Mouse (Mus musculus): Measurements from ENCODE around the gene S100a2. TPM values are rescaled to one million over a fixed set of nuclear protein-coding genes. Genes with fewer than 3 reads are reported as not detected.

The S100a2 gene
- total and polyA plus RNA-seq, 3 experiments, result not detected

DNA sequence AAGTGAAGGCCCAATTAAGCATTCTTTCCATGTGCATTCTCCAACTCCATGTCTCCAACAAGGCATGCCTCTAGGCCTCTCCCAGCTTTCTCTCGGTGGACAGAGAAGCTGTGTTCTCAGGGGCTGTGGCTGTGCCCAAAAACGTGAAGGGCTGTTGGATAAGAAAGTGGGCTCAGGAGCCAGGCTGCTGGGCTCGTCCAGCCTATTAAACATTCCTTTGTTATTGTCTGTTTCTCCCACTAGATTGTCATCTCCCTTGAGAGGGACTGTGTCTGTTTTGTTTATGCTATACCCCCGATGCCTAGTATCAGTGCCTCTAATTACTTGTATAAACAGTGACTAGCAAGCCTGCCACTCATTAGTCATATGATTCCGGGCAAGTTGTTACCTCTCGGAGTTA lies 7.7 kb downstream of the S100a2 start:
- Histone ChIP-seq H3K79me2 (ENCODE audit: control insufficient read depth, insufficient read depth, low read length, poor library complexity) (no peaks in the 10 kb centered on the region), H3K27me3 (ENCODE audit: control insufficient read depth in 1 of 2, insufficient read depth in 2 of 2, low read length in 2 of 2) (peaks cover 0 to 1% of the 10 kb centered on the region in 2 experiments; a peak in 1 of 4 replicates)
- no peak for TF ChIP-seq MAFK (IDR thresholded peaks at IDR 0.05; ENCODE audit: borderline replicate concordance, low read depth, low read length)
- no peak for TF ChIP-seq CHD1 (IDR thresholded peaks at IDR 0.05; ENCODE audit: low read depth, low read length)
- no peak for TF ChIP-seq MAX (IDR thresholded peaks at IDR 0.05; ENCODE audit: low read length)
- no peak for TF ChIP-seq ETS1 (IDR thresholded peaks at IDR 0.05; ENCODE audit: low read depth, low read length)
- no peak for TF ChIP-seq GATA1 (IDR thresholded peaks at IDR 0.05; ENCODE audit: low read depth, low read length)
- no peak for TF ChIP-seq POLR2A (IDR thresholded peaks at IDR 0.05; ENCODE audit: control insufficient read depth in 1 of 2, insufficient read depth in 1 of 2, low read depth in 1 of 2, low read length in 2 of 2, poor library complexity in 1 of 2)
- TF ChIP-seq MAZ (IDR thresholded peaks at IDR 0.05; ENCODE audit: low read depth, low read length), result no peak

GRCm38 (mm10) chr3:90598212-90598611 lies 8.2 kb downstream of the S100a2 start:
- Histone ChIP-seq H3K9me3 (replicated peaks; ENCODE audit: insufficient read depth, low read length) (no peaks in the 10 kb centered on the region; the same call in 1 of the 2 replicates), H3K79me2 (ENCODE audit: control insufficient read depth, insufficient read depth, low read length, poor library complexity) (no peaks in the 10 kb centered on the region), H3K9ac (ENCODE audit: control insufficient read depth, low read depth, low read length, poor library complexity, severe bottlenecking) (no peak overlapping the region), H3K27ac (ENCODE audit: control insufficient read depth, low read depth, low read length) (no peak overlapping the region), H3K4me3 (ENCODE audit: control insufficient read depth in 1 of 2, insufficient read depth in 1 of 2, low read depth in 2 of 2, low read length in 2 of 2) (no peak overlapping the region), H3K36me3 (ENCODE audit: control insufficient read depth in 1 of 2, insufficient read depth in 2 of 2, low read length in 2 of 2) (no peaks in the 10 kb centered on the region), H3K4me1 (ENCODE audit: control insufficient read depth in 1 of 2, insufficient read depth in 2 of 2, low read length in 2 of 2) (peaks cover 0 to 3% of the 10 kb centered on the region in 2 experiments; a peak in 2 of 4 replicates), H3K27me3 (ENCODE audit: control insufficient read depth in 1 of 2, insufficient read depth in 2 of 2, low read length in 2 of 2) (peaks cover 0 to 1% of the 10 kb centered on the region in 2 experiments; a peak in 1 of 4 replicates)
- no peak for DNase-seq (ENCODE audit: low read depth, low spot score)
- TF ChIP-seq NELFE (IDR thresholded peaks at IDR 0.05; ENCODE audit: low read depth, low read length), result no peak
- no peak for TF ChIP-seq JUND (IDR thresholded peaks at IDR 0.05; ENCODE audit: low read depth, low read length)
- no peak for TF ChIP-seq MYC (IDR thresholded peaks at IDR 0.05; ENCODE audit: low read depth, low read length)
- no peak for TF ChIP-seq HCFC1 (IDR thresholded peaks at IDR 0.05; ENCODE audit: low read depth, low read length)
- no peak for TF ChIP-seq GABPA (IDR thresholded peaks at IDR 0.05; ENCODE audit: low read depth, low read length)
- TF ChIP-seq RAD21 (IDR thresholded peaks at IDR 0.05; ENCODE audit: low read depth, low read length), result no peak
- TF ChIP-seq USF1 (IDR thresholded peaks at IDR 0.05; ENCODE audit: low read depth, low read length), result peak; percentile 77

More for the DNA sequence above, 7.7 kb downstream of the S100a2 start:
- H3K4me1 ChIP-seq (ENCODE audit: control insufficient read depth in 1 of 2, insufficient read depth in 2 of 2, low read length in 2 of 2), result no peaks in the 10 kb centered on the region
- H3K9ac ChIP-seq (ENCODE audit: control insufficient read depth, low read depth, low read length, poor library complexity, severe bottlenecking), result no peak overlapping the region
- H3K9me3 ChIP-seq (replicated peaks; ENCODE audit: insufficient read depth, low read length), result no peaks in the 10 kb centered on the region; the same call in 1 of the 2 replicates
- H3K27ac ChIP-seq (ENCODE audit: control insufficient read depth, low read depth, low read length), result no peak overlapping the region
- no peaks in the 10 kb centered on the region for H3K36me3 ChIP-seq (ENCODE audit: control insufficient read depth in 1 of 2, insufficient read depth in 2 of 2, low read length in 2 of 2)
- H3K4me3 ChIP-seq (ENCODE audit: control insufficient read depth in 1 of 2, insufficient read depth in 1 of 2, low read depth in 2 of 2, low read length in 2 of 2), result no peak overlapping the region
- DNase-seq (ENCODE audit: low read depth, low spot score), result no peak

DNA sequence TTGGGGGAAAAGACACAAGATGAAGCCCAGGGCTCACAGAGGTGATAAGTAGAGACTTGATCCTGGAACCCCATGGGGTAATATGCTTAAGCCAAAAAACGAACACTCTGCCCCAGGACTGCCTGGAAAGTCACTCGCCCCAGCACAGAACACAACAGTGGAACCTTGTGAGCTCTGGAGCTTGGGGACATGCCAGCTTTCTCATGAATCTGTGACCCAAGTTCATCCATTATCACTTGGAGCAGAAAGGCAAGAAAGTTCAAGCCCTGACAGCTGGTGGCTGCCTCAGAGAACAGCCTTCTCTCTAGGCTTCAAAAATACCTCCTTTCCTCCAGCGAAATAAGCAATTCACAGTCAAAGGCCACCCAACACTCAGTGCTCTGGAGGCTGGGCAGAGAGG lies 9.4 kb downstream of the S100a2 start:
- peaks cover 0 to 12% of the 10 kb centered on the region in 2 experiments; a peak in 2 of 4 replicates for H3K4me1 ChIP-seq (ENCODE audit: control insufficient read depth in 1 of 2, insufficient read depth in 2 of 2, low read length in 2 of 2)
- no peak for DNase-seq (ENCODE audit: low read depth, low spot score)
- peaks cover 0 to 1% of the 10 kb centered on the region in 2 experiments; a peak in 1 of 4 replicates for H3K27me3 ChIP-seq (ENCODE audit: control insufficient read depth in 1 of 2, insufficient read depth in 2 of 2, low read length in 2 of 2)

More for the DNA sequence above, 9.4 kb downstream of the S100a2 start:
- TF ChIP-seq POLR2A (IDR thresholded peaks at IDR 0.05; ENCODE audit: control insufficient read depth in 1 of 2, insufficient read depth in 1 of 2, low read depth in 1 of 2, low read length in 2 of 2, poor library complexity in 1 of 2) (no peak), KAT2A (conservative IDR thresholded peaks at IDR 0.05; ENCODE audit: low read depth, low read length) (no peak), ZKSCAN1 (IDR thresholded peaks at IDR 0.05; ENCODE audit: low read depth, low read length) (no peak), ZNF384 (IDR thresholded peaks at IDR 0.05; ENCODE audit: low read depth, low read length) (no peak), SIN3A (IDR thresholded peaks at IDR 0.05; ENCODE audit: low read length) (no peak), CHD1 (IDR thresholded peaks at IDR 0.05; ENCODE audit: low read depth, low read length) (no peak)
- no peaks in the 10 kb centered on the region for H3K79me2 ChIP-seq (ENCODE audit: control insufficient read depth, insufficient read depth, low read length, poor library complexity)
- no peak overlapping the region for H3K4me3 ChIP-seq (ENCODE audit: control insufficient read depth in 1 of 2, insufficient read depth in 1 of 2, low read depth in 2 of 2, low read length in 2 of 2)
- no peak overlapping the region for H3K27ac ChIP-seq (ENCODE audit: control insufficient read depth, low read depth, low read length)
- H3K36me3 ChIP-seq (ENCODE audit: control insufficient read depth in 1 of 2, insufficient read depth in 2 of 2, low read length in 2 of 2), result peaks cover 0 to 8% of the 10 kb centered on the region in 2 experiments; a peak in 2 of 4 replicates
- no peak overlapping the region for H3K9ac ChIP-seq (ENCODE audit: control insufficient read depth, low read depth, low read length, poor library complexity, severe bottlenecking)
- H3K9me3 ChIP-seq (replicated peaks; ENCODE audit: insufficient read depth, low read length), result no peaks in the 10 kb centered on the region
